14 mouse cellular contexts compared by ENCODE assay signal in the genomic region with DNA sequence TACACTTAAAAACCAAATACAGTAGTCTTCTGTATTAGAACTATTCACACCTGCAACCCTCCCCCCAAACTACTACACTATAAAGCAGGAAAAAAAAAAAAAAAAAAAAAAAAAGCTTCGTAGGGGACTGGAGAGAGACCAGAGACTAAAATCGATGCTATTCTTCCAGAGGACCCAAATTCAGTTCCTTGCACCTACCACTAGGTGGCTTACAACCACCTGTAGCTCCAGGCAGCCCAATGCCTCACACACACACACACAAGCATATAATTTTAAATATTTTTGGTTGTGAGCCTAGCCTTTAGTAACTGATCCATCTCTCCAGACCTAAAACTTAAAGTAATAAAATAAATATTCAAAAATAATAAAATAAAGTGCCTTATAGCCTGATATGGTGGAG. TPM values are rescaled to one million over a fixed set of nuclear protein-coding genes. Genes with fewer than 3 reads are reported as not detected.
DNase-seq lines count a peak whose midpoint lies in the region; ATAC-seq and TF ChIP-seq lines count a peak whose summit lies in the region.
"Had no signal": no experiment of that assay in that cellular context is flagged by ENCODE, and none has a peak within 500 bp of the region (broad histone marks: within the 10 kb centered on the region; RNA-seq: fewer than 3 reads in every experiment).

No protein-coding gene starts in this region.

- H3K4me2 ChIP-seq in midbrain, embryonic 14.5 days (ENCODE audit: low read length): no peak overlapping the region
- H3K4me2 ChIP-seq in neural tube, embryonic 15.5 days: no peak overlapping the region
- H3K4me2 ChIP-seq: embryonic facial prominence, embryonic 15.5 days; midbrain, embryonic 12.5 days had no signal

- no peak for DNase-seq in gastrocnemius, adult 2 months
- no peak for DNase-seq in gastrocnemius, postnatal 25 days
- peak; percentile 15 for DNase-seq in midbrain, embryonic 14.5 days
- no peak for DNase-seq in midbrain, embryonic 10.5 days (ENCODE audit: low spot score)
- DNase-seq in brain, adult 2 months (ENCODE audit: low read depth, low spot score): peak; percentile 5
- no peak for DNase-seq in adrenal gland, postnatal 14 days
- no peak for DNase-seq in urinary bladder, adult 2 months (ENCODE audit: low spot score)
- DNase-seq: heart, postnatal 4 days had no signal

- 47% methylated on average over 2 of the region's 2 CpGs for WGBS in midbrain, embryonic 14.5 days
- WGBS in midbrain, embryonic 10.5 days: 10% methylated on average over 1 of the region's 2 CpGs
- WGBS in neural tube, embryonic 15.5 days: 45% methylated on average over 2 of the region's 2 CpGs

- H3K9me3 ChIP-seq in midbrain, embryonic 14.5 days (ENCODE audit: control insufficient read depth, low read length): no peaks in the 10 kb centered on the region
- no peaks in the 10 kb centered on the region for H3K9me3 ChIP-seq in midbrain, embryonic 10.5 days (replicated peaks)
- no peaks in the 10 kb centered on the region for H3K9me3 ChIP-seq in neural tube, embryonic 15.5 days (replicated peaks)
- H3K9me3 ChIP-seq: embryonic facial prominence, embryonic 15.5 days; midbrain, embryonic 12.5 days had no signal

- H3K36me3 ChIP-seq in midbrain, embryonic 14.5 days (ENCODE audit: control insufficient read depth, insufficient read depth, low read length): no peaks in the 10 kb centered on the region
- H3K36me3 ChIP-seq in midbrain, embryonic 10.5 days: no peaks in the 10 kb centered on the region
- no peaks in the 10 kb centered on the region for H3K36me3 ChIP-seq in neural tube, embryonic 15.5 days
- H3K36me3 ChIP-seq: embryonic facial prominence, embryonic 15.5 days; midbrain, embryonic 12.5 days had no signal

- H3K27me3 ChIP-seq in midbrain, embryonic 14.5 days (ENCODE audit: control insufficient read depth, insufficient read depth, low read length): no peaks in the 10 kb centered on the region
- H3K27me3 ChIP-seq in midbrain, embryonic 10.5 days (ENCODE audit: low read depth, poor library complexity, severe bottlenecking): peaks cover 4% of the 10 kb centered on the region; the same call in 1 of the 2 replicates
- no peaks in the 10 kb centered on the region for H3K27me3 ChIP-seq in neural tube, embryonic 15.5 days (replicated peaks)
- H3K27me3 ChIP-seq: embryonic facial prominence, embryonic 15.5 days; midbrain, embryonic 12.5 days had no signal

- no peak for ATAC-seq in midbrain, embryonic 14.5 days (ENCODE audit: low FRiP score, low TSS enrichment)
- ATAC-seq in neural tube, embryonic 15.5 days (ENCODE audit: low FRiP score): no peak

- H3K4me3 ChIP-seq in gastrocnemius, adult 2 months: no peak overlapping the region
- no peak overlapping the region for H3K4me3 ChIP-seq in midbrain, embryonic 14.5 days (replicated peaks; ENCODE audit: low read depth, low read length)
- no peak overlapping the region for H3K4me3 ChIP-seq in midbrain, embryonic 10.5 days
- H3K4me3 ChIP-seq in neural tube, embryonic 15.5 days (replicated peaks): no peak overlapping the region
- H3K4me3 ChIP-seq: embryonic facial prominence, embryonic 15.5 days; midbrain, embryonic 12.5 days had no signal

- H3K27ac ChIP-seq in gastrocnemius, adult 2 months: no peak overlapping the region
- H3K27ac ChIP-seq in midbrain, embryonic 14.5 days (replicated peaks; ENCODE audit: low read depth, low read length): no peak overlapping the region
- H3K27ac ChIP-seq in midbrain, embryonic 10.5 days (replicated peaks): no peak overlapping the region
- H3K27ac ChIP-seq in neural tube, embryonic 15.5 days (replicated peaks): no peak overlapping the region
- H3K27ac ChIP-seq: embryonic facial prominence, embryonic 15.5 days; midbrain, embryonic 12.5 days had no signal

- no peak overlapping the region for H3K9ac ChIP-seq in midbrain, embryonic 14.5 days (replicated peaks; ENCODE audit: low read length)
- H3K9ac ChIP-seq in neural tube, embryonic 15.5 days (replicated peaks): no peak overlapping the region
- H3K9ac ChIP-seq: embryonic facial prominence, embryonic 15.5 days; midbrain, embryonic 12.5 days had no signal

- H3K4me1 ChIP-seq in midbrain, embryonic 14.5 days (ENCODE audit: control insufficient read depth, insufficient read depth, low read length): no peaks in the 10 kb centered on the region
- no peaks in the 10 kb centered on the region for H3K4me1 ChIP-seq in midbrain, embryonic 10.5 days
- no peaks in the 10 kb centered on the region for H3K4me1 ChIP-seq in neural tube, embryonic 15.5 days
- H3K4me1 ChIP-seq: embryonic facial prominence, embryonic 15.5 days; midbrain, embryonic 12.5 days had no signal

- TF ChIP-seq CTCF in gastrocnemius, adult 2 months (IDR thresholded peaks at IDR 0.05): peak; percentile 63

- intact Hi-C loops in gastrocnemius, adult 2 months (cut with DNase I): no loop called here

RNA-seq across cellular contexts. Expression of a gene that starts 32.2 kb away (rescaled TPM):
- 10 to 100 TPM in 1 of 2 experiments, 1 to 10 TPM in 1; 8.8 to 17.0 TPM for total RNA-seq in gastrocnemius, adult 2 months (2021)
- total RNA-seq in gastrocnemius, postnatal 25 days (2021): 10 to 100 TPM; 15.9 to 16.2 TPM
- polyA plus RNA-seq in midbrain, embryonic 14.5 days (2014; fragmentation: Nextera tagmentation; extraction: Ambion mirVana): 41.4 and 47.1 TPM in 2 replicates
- polyA plus RNA-seq in midbrain, embryonic 10.5 days (2016; fragmentation: Nextera tagmentation; extraction: Ambion mirVana): 83.6 and 105 TPM in 2 replicates
- 51.9 and 62.5 TPM in 2 replicates for polyA plus RNA-seq in neural tube, embryonic 15.5 days (2015; fragmentation: Nextera tagmentation; extraction: Ambion mirVana)
- total RNA-seq in adrenal gland, postnatal 14 days (2021): 52.4 and 53.2 TPM in 2 replicates
- polyA plus RNA-seq in urinary bladder, adult 2 months (2012; rRNA removed): 8.6 and 9.2 TPM in 2 replicates

RNA-seq across cellular contexts. Expression of a gene that starts 33.2 kb away (rescaled TPM):
- total RNA-seq in gastrocnemius, adult 2 months (2021): not detected
- not detected for total RNA-seq in gastrocnemius, postnatal 25 days (2021)
- 0.34 TPM in 1 of 2 replicates, not detected in the other for polyA plus RNA-seq in midbrain, embryonic 14.5 days (2014; fragmentation: Nextera tagmentation; extraction: Ambion mirVana)
- not detected in 2 replicates for polyA plus RNA-seq in midbrain, embryonic 10.5 days (2016; fragmentation: Nextera tagmentation; extraction: Ambion mirVana)
- 0.15 and 0.28 TPM in 2 replicates for polyA plus RNA-seq in neural tube, embryonic 15.5 days (2015; fragmentation: Nextera tagmentation; extraction: Ambion mirVana)
- not detected in 2 replicates for total RNA-seq in adrenal gland, postnatal 14 days (2021)
- not detected in 2 replicates for polyA plus RNA-seq in urinary bladder, adult 2 months (2012; rRNA removed)
- total RNA-seq: gastrocnemius, adult 8-10 months; heart, postnatal 4 days had no signal
- polyA plus RNA-seq: limb, embryonic 11.5 days; midbrain, embryonic 12.5 days; stomach, embryonic 14.5 days had no signal

Comparison
In these comparisons a context has a peak if more than half of its experiments do, and no peak if none do; other contexts are left out.
1. DNase-seq: peak in midbrain, embryonic 14.5 days (single experiment) and brain, adult 2 months (single experiment); none in gastrocnemius, adult 2 months (single experiment), gastrocnemius, postnatal 25 days (single experiment), midbrain, embryonic 10.5 days (single experiment), adrenal gland, postnatal 14 days (single experiment) and urinary bladder, adult 2 months (single experiment).